Mouse (Mus musculus): ENCODE measurements around the gene Fam187a.

Fam187a gene

DNA sequence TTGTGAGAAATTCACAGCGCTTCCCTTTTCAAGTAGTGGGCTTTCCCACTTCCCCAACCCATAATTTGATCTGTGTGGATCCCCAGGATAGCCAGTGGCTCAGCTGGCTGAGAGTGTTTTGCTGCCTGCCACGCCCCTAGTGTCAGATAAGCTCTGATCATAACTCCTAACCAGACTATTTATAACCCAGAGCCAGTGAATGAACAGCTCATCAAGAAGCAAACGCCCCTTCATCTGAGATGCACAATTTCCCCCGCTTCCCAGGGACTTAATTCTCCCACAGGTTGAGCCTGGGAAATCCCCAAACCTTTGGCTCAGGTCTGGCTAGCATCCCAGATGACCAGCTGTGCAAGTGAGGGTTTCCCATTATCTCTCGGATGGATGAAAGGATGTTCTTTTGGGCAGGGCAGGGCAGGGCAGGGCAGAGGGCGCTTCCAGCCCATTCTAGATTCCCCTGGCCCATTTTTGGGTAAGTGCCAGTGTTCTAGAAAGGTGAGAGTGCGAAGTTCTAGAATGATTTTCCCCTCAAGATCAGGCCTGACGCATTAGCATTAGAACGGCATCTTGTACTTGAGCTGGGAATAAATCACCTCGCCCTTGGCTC lies at the start of gene Fam187a:
Gene Fam187a (plus strand): TSS at position 554 of the 604 bp plus-strand sequence.
- no peak for DNase-seq (ENCODE audit: low spot score)

DNA sequence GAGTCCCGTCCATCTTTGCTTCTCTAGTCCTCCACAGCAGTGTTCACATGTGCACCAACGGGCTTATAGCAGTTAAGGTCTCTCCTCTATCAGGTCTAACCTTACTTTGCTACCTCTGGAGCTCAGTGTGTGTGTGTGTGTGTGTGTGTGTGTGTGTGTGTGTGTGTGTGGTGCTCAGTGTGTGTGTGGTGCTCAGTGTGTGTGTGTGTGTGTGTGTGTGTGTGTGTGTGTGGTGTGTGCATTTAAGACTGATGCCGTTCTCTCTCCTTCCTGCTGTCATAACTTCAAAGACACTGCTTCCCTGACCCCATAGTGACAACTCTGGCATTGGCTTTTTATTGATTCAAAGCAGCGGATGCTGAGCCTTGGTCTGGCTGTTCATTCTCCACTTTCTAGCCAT lies 49.4 kb upstream of the Fam187a start, which contains the start of gene Higd1b:
Gene Higd1b (plus strand): TSS at position 301 of the 400 bp plus-strand sequence.
- no peak for DNase-seq (ENCODE audit: low spot score)

DNA sequence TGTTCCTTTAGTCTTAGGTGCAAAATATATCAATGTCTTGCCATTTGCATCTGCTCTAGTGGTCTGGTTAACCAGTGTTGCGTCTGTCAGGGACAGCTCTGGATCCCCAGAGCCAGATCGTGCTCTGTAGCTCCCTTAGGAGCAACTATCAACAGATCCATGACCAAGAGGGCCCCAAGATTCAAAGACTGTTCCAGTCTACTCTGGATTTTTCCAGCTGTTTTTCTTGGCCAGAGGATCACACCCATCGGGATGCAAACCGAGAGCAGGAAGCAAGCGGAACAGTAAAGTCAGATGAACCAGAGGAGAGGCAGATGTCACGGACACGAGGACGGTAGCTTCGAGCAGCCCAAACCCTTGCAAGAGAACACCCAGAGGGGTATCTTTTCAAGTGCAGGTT lies 48.8 kb upstream of the Fam187a start:
- DNase-seq (ENCODE audit: low spot score), result no peak

DNA sequence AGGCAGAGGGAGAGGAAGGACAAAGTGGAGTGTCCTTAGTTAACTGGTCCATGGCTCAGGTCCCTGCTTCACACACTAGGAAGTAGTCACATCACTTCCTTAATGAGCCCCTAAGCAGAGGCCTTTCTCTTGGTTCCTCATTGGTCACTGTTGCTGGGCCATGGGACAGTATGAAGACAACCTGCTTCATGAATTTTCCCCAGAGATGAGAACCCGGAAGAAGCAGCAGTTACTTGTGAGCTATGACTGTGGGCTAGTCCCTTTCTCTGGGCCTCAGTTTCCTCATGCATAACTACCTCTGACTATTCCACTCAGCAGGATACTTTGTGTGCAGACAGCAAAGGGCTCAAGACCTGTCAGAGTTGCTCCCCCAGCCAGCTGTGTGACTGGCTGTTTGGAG lies 47.6 kb upstream of the Fam187a start:
- no peak for DNase-seq (ENCODE audit: low spot score)

DNA sequence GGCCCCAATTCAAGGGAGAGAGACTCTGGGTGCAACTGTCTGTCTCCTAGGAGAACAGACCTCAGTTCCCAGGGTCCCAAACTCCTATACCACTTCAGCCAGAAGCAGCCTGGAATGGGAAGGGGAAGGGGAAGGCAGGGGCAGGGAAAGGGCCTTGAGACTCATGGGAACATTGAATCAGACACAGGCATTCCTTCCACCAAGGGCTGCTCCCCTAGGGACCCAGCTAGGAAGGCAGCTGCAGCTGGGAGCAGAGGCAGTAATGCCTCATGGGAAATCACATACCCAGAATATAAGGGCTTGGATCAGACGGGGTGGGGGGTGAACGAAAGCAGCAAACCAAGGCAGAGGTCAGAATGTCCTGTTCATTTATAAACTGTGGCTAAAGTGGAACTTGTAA lies 46.8 kb upstream of the Fam187a start:
- no peak for DNase-seq (ENCODE audit: low spot score)

DNA sequence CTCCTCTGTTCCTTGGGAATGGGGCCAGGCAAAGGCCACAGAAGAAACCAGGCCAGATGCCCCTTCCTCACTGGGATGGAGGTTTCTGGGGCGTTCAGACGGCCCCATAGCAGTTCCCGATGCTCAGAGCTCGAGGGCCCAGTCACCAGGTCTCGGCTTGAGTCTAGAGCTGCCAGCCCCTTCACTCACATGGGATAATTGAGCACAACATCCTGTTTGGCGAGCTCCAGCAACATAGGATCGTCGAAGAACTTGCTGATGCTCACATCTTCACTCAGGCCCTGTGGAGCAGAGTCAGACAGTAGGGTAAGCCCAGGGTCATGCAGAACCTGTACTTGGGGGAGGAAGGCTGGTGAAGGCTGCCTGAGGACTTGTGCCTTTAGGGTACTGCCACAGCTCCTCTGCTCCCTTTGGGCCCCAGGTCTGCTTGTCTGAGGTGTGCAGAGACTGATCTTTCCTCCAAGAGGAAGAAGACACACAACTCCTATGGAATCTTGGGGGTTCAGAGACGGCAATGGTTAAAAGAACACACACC lies 46.3 kb upstream of the Fam187a start:
- no peak for DNase-seq (ENCODE audit: low spot score)

DNA sequence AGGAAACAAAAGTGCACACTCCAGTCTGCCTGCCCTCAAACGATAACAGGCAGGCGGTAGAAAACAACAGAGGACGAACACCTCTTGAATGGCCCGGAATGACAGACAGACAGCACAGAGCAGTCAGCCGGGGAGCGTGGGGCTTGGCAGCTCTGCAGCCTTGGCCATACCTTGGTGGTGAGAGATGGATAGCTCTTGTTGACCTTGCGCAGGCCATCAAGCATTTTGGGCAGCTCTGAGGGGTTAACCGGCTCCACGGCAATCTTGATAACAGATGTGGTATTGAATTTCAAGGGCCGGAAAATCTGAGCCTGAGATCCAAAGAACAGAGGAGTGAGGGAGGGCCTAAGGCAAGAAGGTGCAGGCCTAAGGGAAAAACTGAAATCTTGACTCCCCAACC lies 39.0 kb upstream of the Fam187a start:
- no peak for DNase-seq (ENCODE audit: low spot score)

DNA sequence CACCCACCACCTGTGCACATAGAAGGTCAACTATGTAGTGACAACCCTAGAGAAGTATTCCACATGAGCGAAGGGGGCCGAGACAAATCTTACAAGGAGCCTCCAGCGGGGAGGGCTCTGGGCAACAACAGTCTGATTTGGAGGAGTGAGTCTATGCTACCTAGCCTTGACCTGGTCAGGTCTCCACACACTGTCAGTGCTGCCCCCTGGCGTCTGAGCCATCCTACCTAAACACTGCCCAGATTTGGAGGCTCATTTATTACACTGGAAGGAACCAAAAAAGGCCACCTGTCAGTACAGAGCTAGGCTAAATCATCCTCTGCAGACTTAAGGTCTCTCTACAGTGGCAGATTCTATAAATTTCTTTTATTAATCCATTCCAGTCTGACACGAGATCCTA lies 33.1 kb upstream of the Fam187a start:
- peak; percentile 88 for DNase-seq (ENCODE audit: low spot score)

DNA sequence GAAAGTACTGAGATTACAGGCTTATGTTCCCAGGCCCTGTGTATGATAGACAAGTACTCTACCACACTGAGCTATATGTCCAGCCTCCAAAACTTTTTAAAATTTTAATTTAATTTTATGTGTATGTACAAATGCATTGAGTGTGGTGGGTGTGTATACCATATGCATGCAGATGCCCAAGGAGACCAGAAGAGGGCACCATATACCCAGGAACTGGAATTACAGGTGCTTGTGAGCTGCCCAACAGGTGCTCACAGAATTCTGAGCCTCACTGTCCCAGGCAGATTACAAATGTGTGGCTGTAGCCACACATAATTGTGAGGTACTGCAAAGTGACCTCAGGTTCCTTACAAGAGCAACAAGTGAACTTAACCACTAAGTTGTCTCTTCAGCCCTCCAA lies 31.2 kb upstream of the Fam187a start:
- no peak for DNase-seq (ENCODE audit: low spot score)

DNA sequence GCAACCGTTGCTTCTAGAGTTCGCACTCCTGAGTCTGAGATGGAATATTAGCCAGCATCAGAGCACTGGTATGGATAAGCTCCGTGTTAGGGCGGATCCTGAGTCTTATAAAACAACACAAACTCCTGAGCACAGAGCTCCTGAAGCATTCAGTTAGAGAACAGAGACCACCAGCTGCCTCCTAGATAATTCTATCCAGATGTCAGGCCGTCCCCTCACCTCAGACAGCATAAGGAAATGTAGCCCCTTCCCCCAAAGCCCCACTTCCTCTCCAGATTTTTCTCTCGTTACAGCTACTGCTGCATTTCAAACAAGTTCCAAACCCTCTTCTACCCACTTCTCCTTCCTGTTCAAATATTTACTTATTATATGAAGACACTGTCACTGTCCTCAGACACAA lies 29.0 kb upstream of the Fam187a start:
- DNase-seq (ENCODE audit: low spot score), result no peak

DNA sequence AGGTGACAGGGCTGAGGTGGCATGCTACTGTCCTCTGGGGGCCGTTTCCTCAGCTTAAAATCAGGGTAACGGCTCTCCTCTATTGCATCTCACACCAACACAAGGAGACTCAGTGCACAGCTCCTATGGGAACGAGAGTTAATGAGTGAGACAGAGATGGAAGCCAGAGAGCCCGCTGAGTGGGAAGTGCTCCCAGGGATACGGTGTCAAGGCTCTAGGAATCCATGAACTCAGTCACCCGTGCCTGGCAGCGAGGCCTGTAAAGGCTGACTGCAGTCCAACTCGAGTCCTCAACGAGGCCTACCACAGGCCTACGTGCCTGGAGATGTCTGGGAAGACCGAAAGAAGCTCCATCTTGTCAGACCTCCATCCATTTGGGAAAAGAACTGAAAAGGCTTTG lies 26.0 kb upstream of the Fam187a start:
- DNase-seq (ENCODE audit: low spot score), result no peak

DNA sequence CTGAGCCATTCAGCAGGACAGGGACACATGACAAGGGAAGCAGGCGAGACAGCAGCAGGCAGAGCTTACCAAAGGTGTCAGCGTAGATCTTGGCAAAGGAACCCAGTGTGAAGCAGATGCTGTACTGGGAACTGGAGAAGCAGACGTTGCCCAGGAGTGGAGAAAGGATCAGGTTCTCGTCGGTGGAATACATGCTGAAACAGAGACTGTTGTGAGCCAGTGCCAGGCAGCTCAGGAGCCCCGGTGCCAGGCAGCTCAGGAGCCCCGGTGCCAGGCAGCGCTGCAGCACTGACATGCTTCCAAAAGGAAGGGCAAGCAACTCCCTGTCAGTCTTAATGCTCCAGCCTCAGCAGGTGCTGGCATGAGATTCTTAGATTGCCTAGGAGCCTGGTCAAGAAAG lies 25.0 kb upstream of the Fam187a start:
- DNase-seq (ENCODE audit: low spot score), result no peak

DNA sequence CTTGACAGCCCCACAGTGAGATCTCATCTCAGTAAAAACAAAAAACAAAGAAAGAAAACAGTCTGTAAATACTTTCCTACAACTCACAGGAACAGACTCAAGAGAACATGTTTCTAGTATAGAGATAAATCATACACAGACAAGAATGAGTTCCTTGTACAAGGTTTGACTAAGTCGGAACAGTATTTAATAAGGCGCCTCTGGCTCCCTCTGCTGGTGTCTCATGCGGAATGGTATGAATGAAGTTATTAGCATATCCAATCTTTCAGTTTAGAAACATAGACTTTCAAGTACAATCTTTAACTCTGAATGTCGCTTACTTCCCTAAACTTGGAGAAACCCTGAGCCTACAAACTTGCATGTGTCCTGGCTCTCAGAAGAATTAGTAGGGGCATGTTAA lies 20.7 kb upstream of the Fam187a start:
- peak; percentile 86 for DNase-seq (ENCODE audit: low spot score)

DNA sequence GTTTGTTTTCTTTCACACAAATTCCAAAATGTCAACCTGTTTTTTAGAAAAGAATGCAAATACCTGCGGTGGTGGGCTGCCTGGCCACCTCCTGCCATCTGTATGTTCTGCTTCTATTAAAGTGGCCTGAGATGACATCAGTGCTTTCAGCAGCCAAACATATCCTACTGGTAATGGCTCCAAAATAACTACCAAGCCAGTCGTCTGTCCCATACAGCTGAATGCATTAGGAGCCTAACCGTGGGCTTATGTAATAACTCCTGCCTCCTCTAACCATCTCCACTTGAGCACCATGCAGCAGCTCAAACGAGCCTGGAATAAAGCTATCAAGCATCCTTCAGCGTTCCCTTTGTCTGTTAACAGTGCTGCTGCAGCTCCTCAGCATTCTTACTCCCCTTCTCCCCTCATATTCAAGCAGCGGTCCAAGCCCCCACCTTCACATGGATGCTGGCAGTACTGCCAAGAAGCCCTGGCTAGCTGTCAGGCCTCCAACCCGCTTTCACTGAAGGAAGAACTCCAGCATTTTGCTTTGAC lies 10.1 kb upstream of the Fam187a start:
- DNase-seq (ENCODE audit: low spot score), result no peak

DNA sequence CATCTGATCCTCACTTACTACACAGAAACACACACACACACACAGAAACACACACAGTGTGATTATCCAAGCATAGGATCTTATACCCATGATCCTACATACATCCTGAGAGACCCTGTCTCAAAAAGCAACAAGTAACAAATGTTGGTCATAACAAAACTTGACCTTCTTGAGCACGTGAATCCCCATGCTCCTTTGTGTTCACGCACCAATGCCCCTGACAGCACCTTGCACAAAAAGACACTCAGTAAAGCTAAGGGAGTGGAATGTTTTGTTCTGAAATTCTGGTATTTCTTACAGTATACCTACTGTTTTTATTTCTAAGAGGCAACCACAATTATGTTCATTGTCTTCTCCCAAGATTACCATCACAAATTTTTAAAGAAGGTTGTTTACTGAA lies 5.4 kb upstream of the Fam187a start:
- DNase-seq (ENCODE audit: low spot score), result no peak

DNA sequence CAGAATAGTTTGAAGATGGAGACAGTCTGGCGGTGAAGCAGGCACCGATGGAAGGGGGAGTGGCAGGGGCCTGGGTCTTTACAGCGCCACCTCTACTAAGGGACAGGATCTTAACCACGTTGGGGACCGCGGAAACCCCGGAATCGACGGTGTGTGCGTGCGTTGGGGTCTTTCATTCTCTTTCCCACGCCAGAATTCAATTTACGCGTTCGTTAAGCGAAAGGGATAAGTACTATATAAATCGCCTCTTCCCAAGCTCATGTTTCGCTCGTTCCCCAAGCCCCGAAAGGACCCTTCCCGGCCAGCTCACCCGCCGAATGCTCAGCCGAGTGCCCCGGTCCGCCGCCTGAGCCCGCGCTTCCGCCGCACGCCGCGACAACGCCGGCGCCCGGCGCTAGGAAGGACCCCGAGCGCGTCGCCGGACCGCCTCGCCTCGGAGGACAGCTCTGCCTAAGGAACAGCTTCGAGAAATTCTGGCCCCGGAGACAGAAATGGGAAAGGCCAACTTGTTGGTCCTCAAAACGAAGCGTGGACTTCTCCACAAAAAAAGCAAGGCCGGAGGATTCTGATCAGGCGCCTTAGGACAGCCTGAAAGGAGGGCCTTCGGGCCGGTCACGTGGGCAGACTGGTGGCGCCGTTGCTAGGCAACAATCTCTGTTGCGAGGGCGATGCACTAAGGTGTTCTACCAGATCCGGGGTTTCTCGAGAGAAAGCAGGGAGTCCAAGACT lies 4.2 kb upstream of the Fam187a start, which contains the start of the genes Eftud2 and Ccdc103:
Gene Eftud2 (minus strand): TSS at position 401 of the 729 bp plus-strand sequence.
Gene Ccdc103 (plus strand): TSS at position 620 of the 729 bp plus-strand sequence.
- peak; percentile 96 for DNase-seq (ENCODE audit: low spot score)

DNA sequence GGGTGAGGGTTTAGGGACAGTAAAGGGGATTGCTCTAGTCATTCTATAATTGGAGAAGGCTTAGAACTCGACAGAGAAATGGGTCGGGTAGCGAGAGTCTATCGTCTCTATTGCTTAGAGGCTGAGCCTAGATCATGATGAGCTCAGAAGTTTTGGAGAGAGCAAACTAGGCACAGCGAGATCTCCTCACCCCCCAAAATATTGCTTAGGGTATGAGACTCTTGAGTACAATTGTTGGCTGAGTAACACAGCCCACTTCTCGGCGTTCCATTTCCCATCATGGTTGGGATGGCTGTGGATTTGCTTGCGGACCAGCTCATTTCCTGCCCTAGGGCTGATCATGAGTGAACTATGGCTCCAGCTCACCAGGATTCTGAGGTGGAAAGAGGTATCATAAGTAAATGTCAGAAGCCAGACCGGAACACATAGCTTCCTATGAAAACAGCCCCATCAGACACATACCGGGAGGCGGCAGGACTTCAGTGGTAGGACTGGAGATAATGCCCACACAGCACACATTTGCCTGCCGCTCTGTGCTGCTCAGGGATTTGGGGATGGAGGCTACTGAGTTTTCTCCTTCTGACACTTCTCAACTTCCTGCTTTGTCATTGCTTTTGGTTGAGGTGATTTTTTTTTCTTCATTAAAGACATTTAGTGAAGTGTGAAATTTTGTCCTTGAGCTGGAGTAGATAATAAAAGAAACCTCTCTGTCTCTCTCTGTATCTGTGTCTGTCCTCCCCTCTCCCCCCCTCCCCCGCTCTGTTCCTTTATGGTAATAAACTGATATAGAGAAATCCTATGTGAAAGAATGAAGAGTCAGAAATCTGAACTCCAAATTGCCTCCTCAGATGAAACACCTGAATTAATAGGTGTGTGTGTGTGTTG lies 3.4 kb upstream of the Fam187a start:
- DNase-seq (ENCODE audit: low spot score), result no peak

DNA sequence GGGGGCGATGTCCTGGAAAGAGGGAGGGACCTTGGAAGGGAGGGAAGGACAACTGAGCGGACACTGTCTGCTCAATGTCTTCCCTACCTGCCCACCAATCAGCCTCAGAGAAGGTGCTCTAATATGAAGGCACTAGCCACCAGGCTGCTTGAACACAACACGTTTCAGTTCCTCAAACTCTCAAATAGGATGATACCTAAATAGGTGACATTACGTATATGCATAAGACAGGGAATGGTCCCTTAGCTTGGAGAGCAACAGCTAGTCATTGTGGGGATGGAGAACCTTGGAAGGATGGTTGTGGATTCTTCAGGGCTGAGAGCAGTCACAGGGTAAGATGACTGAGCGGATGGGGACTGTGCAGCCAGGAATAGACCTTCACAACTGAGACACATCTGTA lies 2.5 kb downstream of the Fam187a start:
- DNase-seq (ENCODE audit: low spot score), result no peak

DNA sequence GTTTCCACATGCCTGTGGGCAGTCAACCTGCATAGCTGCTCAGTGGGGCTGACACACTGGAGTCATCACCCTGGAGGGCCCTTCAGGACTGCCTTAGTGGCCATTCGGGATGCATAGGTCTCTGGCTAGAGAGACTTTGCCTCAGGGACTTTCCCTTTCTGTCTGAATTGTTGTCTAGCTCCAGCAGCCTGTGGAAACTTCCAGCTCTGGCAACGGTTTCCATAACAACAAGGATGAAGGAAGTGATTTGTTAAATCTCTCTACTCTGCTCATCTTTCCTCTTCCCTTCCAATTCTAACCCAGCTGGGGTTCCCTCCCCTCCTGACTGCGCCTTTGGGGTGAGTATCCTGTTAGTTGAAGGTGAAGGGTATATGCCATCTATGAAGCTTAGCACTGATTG lies 3.2 kb downstream of the Fam187a start:
- no peak for DNase-seq (ENCODE audit: low spot score)

DNA sequence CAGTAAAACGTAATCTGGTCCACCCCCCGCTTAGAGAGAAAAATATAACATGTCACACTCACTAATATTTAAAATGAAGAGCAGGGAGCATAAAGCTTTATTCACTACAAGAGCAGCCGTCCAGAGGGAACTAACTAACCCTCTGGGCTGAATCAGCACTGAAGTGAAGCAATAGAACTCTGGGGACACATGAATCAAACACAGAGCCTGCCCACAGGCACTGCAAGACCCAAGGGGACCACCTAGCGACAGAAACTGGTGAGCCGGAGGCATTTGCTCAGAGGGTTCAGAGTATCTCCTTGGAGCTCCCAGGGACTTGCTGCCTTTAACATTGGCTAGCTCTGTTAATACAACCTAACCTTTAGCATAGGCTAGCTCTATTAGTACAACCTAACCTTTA lies 5.1 kb downstream of the Fam187a start:
- DNase-seq (ENCODE audit: low spot score), result no peak

DNA sequence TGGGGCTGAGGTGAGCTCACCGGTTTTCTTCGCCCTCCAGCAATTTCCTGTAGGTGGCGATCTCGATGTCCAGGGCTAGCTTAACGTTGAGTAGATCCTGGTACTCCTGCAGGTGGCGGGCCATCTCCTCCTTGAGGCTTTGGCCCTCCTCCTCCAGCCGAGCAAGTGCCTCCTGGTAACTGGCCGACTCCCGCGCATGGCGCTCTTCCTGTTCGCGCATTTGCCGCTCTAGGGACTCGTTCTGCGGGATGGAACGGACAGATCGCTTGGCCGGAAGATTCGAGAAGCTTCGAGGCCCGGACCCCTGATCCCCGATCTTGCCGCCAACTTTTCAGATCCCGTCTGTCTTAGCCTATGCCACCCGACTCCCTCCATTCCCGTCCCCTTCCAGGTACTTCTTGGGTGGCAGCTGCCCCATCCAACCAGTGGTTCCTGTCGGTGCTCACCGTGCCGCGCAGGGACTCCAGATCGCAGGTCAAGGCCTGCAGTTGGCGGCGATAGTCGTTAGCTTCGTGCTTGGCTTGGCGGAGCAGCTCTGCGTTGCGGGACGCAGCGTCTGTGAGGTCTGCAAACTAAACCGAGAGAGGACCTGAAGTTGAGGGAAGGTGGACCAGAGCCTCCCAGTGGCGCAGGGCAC lies 8.2 kb downstream of the Fam187a start:
- peak; percentile 80 for DNase-seq (ENCODE audit: low spot score)

DNA sequence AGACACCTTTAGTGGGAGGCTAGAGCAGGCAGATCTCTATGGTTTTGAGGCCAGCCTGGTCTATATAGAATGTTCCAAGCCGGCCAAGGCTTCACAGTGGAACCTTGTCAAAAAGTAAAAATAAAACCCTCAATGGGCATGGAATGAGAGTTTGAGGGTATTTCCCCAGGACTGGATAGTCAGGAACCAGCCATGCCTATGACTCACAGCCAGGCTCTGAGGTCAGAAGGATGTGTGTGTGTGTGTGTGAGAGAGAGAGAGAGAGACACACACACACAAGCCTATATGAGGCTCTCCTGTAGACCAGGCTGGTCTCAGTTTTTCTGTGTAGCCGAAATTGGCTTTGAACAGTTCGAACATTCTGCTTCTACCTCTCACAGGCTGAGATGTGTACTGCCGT lies 9.7 kb downstream of the Fam187a start:
- DNase-seq (ENCODE audit: low spot score), result no peak

All from testis, postnatal 10 days (tissue).